Comparison of ENCODE assay signal across 9 mouse cellular contexts in genomic region chr12:3852521-3852920, GRCm38 (mm10). TPM values are rescaled to one million over a fixed set of nuclear protein-coding genes. Genes with fewer than 3 reads are reported as not detected.
DNase-seq lines count a peak whose midpoint lies in the region; ATAC-seq and TF ChIP-seq lines count a peak whose summit lies in the region.
"Had no signal": no experiment of that assay in that cellular context is flagged by ENCODE, and none has a peak within 500 bp of the region (broad histone marks: within the 10 kb centered on the region; RNA-seq: fewer than 3 reads in every experiment).

No protein-coding gene starts in this region.

- intact Hi-C loops in left cerebral cortex, postnatal 14 days (cut with DNase I) = no loop called here

- no peaks in the 10 kb centered on the region for H3K27me3 ChIP-seq in liver, postnatal 0 days (ENCODE audit: insufficient read depth, low read length)
- no peaks in the 10 kb centered on the region for H3K27me3 ChIP-seq in liver, embryonic 12.5 days (replicated peaks)
- H3K27me3 ChIP-seq in splenic B cell, adult 2 months (ENCODE audit: control insufficient read depth, insufficient read depth, low read length, poor library complexity, severe bottlenecking) = no peaks in the 10 kb centered on the region

- H3K4me3 ChIP-seq in liver, postnatal 0 days (ENCODE audit: low read depth, low read length) = no peak overlapping the region
- no peak overlapping the region for H3K4me3 ChIP-seq in liver, embryonic 12.5 days
- H3K4me3 ChIP-seq: myocyte had no signal

- H3K4me2 ChIP-seq in liver, postnatal 0 days (ENCODE audit: low read depth, low read length) = no peak overlapping the region
- no peak overlapping the region for H3K4me2 ChIP-seq in liver, embryonic 12.5 days

- H3K9me3 ChIP-seq in liver, postnatal 0 days (ENCODE audit: low read length) = no peaks in the 10 kb centered on the region
- no peaks in the 10 kb centered on the region for H3K9me3 ChIP-seq in liver, embryonic 12.5 days (replicated peaks)

- peak; percentile 50 for DNase-seq in cerebellum, adult 11-12 months
- DNase-seq in cerebellum, postnatal 4 days (ENCODE audit: low spot score in 2 of 2) = no peak
- DNase-seq in liver, postnatal 0 days = no peak
- peak; percentile 35 for DNase-seq in forelimb bud, embryonic 11.5 days (ENCODE audit: low read depth, low spot score)
- peak; percentile 69 for DNase-seq in splenic B cell, adult 2 months (ENCODE audit: low read depth, low spot score)
- no peak for DNase-seq in left cerebral cortex, postnatal 14 days (ENCODE audit: low spot score in 2 of 2)
- DNase-seq in ovary, postnatal 36 days (ENCODE audit: low spot score) = no peak

- peaks cover 14% of the 10 kb centered on the region; the same call in 1 of the 2 replicates for H3K36me3 ChIP-seq in liver, postnatal 0 days (replicated peaks; ENCODE audit: insufficient read depth, low read length)
- peaks cover 29% of the 10 kb centered on the region for H3K36me3 ChIP-seq in liver, embryonic 12.5 days
- H3K36me3 ChIP-seq in splenic B cell, adult 2 months (ENCODE audit: control insufficient read depth, insufficient read depth, low read length, poor library complexity, severe bottlenecking) = no peaks in the 10 kb centered on the region

- TF ChIP-seq EP300 in liver, postnatal 0 days (IDR thresholded peaks at IDR 0.05; ENCODE audit: low read depth) = no peak

- TF ChIP-seq CTCF in liver, postnatal 0 days (IDR thresholded peaks at IDR 0.05; ENCODE audit: low read depth) = peak; percentile 51

- 54% methylated on average over 5 of the region's 5 CpGs for WGBS in liver, postnatal 0 days (ENCODE audit: insufficient replicate concordance)
- 51% methylated on average over 5 of the region's 5 CpGs for WGBS in liver, embryonic 12.5 days (ENCODE audit: insufficient replicate concordance)

- no peak overlapping the region for H3K9ac ChIP-seq in liver, postnatal 0 days (replicated peaks)
- H3K9ac ChIP-seq in liver, embryonic 12.5 days = no peak overlapping the region

- H3K4me1 ChIP-seq in liver, postnatal 0 days (ENCODE audit: insufficient read depth) = peaks cover 16% of the 10 kb centered on the region
- peaks cover 39% of the 10 kb centered on the region for H3K4me1 ChIP-seq in liver, embryonic 12.5 days

- H3K27ac ChIP-seq in liver, postnatal 0 days (ENCODE audit: low read depth) = no peak overlapping the region
- H3K27ac ChIP-seq in liver, embryonic 12.5 days = no peak overlapping the region

- ATAC-seq in liver, postnatal 0 days = no peak
- no peak for ATAC-seq in liver, embryonic 12.5 days

RNA-seq across cellular contexts. Expression of gene Dnmt3a, which starts 46.7 kb away (rescaled TPM):
- 21.0 and 24.3 TPM in 2 replicates for polyA plus RNA-seq in liver, postnatal 0 days (2015; fragmentation: Nextera tagmentation; extraction: Ambion mirVana)
- polyA plus RNA-seq in liver, embryonic 12.5 days (2016; fragmentation: Nextera tagmentation; extraction: Ambion mirVana) = 57.9 and 58.7 TPM in 2 replicates
- total RNA-seq in left cerebral cortex, postnatal 14 days (2021) = 100 to 1,000 TPM; 337 to 343 TPM

Comparison
In these comparisons a context has a peak if more than half of its experiments do, and no peak if none do; other contexts are left out.
1. DNase-seq: peak in cerebellum, adult 11-12 months (single experiment), forelimb bud, embryonic 11.5 days (single experiment) and splenic B cell, adult 2 months (single experiment); none in cerebellum, postnatal 4 days (0 of 2), liver, postnatal 0 days (single experiment), left cerebral cortex, postnatal 14 days (0 of 2) and ovary, postnatal 36 days (single experiment).